Comparison of ENCODE assay signal across 10 mouse cellular contexts in the genomic region with DNA sequence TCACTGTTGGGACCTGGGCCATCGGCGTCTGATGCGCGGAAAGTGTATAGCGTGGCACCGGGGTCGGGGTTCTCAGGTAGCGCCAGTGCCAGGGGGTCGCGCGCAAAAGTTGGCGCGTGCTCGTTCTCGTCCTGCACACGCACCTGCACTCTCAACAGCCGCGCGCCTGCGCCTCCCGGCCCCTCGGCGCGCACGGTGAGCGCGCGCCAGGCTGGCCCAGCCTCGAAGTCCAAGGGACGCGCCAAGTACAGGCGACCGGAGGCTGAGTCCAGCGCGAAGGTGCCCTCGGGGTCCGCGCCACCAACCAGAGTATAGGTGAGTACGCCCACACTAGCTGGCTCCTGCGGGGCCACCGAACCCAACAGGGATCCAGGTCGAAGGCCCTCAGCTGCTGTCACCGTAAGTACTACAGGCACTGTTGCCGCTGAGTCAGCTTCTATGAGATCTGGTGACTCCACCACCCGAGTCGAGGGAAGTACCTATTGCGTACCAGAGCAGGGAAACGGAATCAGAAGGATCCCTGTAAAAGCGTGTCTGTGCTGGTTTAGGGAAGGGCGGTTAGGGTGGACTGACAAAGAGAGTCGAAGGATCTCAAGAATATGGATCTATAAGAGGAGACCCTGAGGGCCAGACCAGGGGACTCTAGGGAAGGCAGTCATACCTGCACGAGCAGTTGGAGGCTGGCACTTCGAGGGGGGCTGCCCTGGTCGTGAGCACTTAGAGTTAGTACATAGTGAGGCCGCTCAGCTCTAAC. TPM values are rescaled to one million over a fixed set of nuclear protein-coding genes. Genes with fewer than 3 reads are reported as not detected.
A peak's percentile ranks its signal among the peaks of the same experiment; 100 is the strongest.
DNase-seq lines count a peak whose midpoint lies in the region; ATAC-seq and TF ChIP-seq lines count a peak whose summit lies in the region.
"Had no signal": no experiment of that assay in that cellular context is flagged by ENCODE, and none has a peak within 500 bp of the region (broad histone marks: within the 10 kb centered on the region; RNA-seq: fewer than 3 reads in every experiment).

No protein-coding gene starts in this region.

- TF ChIP-seq CTCF in lung, postnatal 0 days (IDR thresholded peaks at IDR 0.05), result no peak

- intact Hi-C loops in heart, postnatal 10 days (cut with DNase I), result no loop called here
- intact Hi-C loops in left cerebral cortex, postnatal 4 days (cut with DNase I), result no loop called here

- peak overlapping the region; percentile 38 for H3K4me3 ChIP-seq in heart, embryonic 11.5 days (ENCODE audit: low read depth, low read length)
- peak overlapping the region; percentile 3; the same call in 1 of the 2 replicates for H3K4me3 ChIP-seq in lung, postnatal 0 days (ENCODE audit: low read depth, low read length)
- H3K4me3 ChIP-seq in liver, embryonic 12.5 days, result peak overlapping the region; percentile 42
- peak overlapping the region; percentile 27 for H3K4me3 ChIP-seq in stomach, embryonic 15.5 days (replicated peaks)

- H3K27ac ChIP-seq in heart, embryonic 11.5 days (ENCODE audit: low read depth, low read length), result no peak overlapping the region
- no peak overlapping the region for H3K27ac ChIP-seq in lung, postnatal 0 days (ENCODE audit: low read length)
- no peak overlapping the region for H3K27ac ChIP-seq in liver, embryonic 12.5 days
- no peak overlapping the region for H3K27ac ChIP-seq in stomach, embryonic 15.5 days

- H3K4me1 ChIP-seq in heart, embryonic 11.5 days (ENCODE audit: control insufficient read depth, insufficient read depth, low read length), result peaks cover 9% of the 10 kb centered on the region
- no peaks in the 10 kb centered on the region for H3K4me1 ChIP-seq in lung, postnatal 0 days (ENCODE audit: insufficient read depth, low read depth, low read length)
- H3K4me1 ChIP-seq in liver, embryonic 12.5 days, result peaks cover 12% of the 10 kb centered on the region; the same call in 1 of the 2 replicates
- peaks cover 2% of the 10 kb centered on the region; the same call in 1 of the 2 replicates for H3K4me1 ChIP-seq in stomach, embryonic 15.5 days

- H3K4me2 ChIP-seq in heart, embryonic 11.5 days, result peak overlapping the region; percentile 81
- H3K4me2 ChIP-seq in lung, postnatal 0 days (replicated peaks; ENCODE audit: low read depth, low read length), result peak overlapping the region; percentile 30
- H3K4me2 ChIP-seq in liver, embryonic 12.5 days, result peak overlapping the region; percentile 63
- H3K4me2 ChIP-seq in stomach, embryonic 15.5 days, result peak overlapping the region; percentile 57

- 23% methylated on average over 55 of the region's 55 CpGs for WGBS in heart, embryonic 11.5 days (ENCODE audit: insufficient replicate concordance)
- WGBS in lung, postnatal 0 days, result 57% methylated on average over 55 of the region's 55 CpGs
- WGBS in liver, embryonic 12.5 days (ENCODE audit: insufficient replicate concordance), result 9% methylated on average over 55 of the region's 55 CpGs
- 46% methylated on average over 55 of the region's 55 CpGs for WGBS in stomach, embryonic 15.5 days

- H3K27me3 ChIP-seq in heart, embryonic 11.5 days (ENCODE audit: control insufficient read depth, insufficient read depth, low read length), result peaks cover 30% of the 10 kb centered on the region
- no peaks in the 10 kb centered on the region for H3K27me3 ChIP-seq in lung, postnatal 0 days (replicated peaks; ENCODE audit: insufficient read depth, low read length)
- H3K27me3 ChIP-seq in liver, embryonic 12.5 days (replicated peaks), result peaks cover 53% of the 10 kb centered on the region
- H3K27me3 ChIP-seq in stomach, embryonic 15.5 days (replicated peaks), result 0 out of 2 replicates have a peak, but pooled peaks cover 5% of the 10 kb centered on the region

- H3K9ac ChIP-seq in heart, embryonic 11.5 days (ENCODE audit: low read depth, low read length), result peak overlapping the region; percentile 34; the same call in 1 of the 2 replicates
- H3K9ac ChIP-seq in lung, postnatal 0 days (replicated peaks; ENCODE audit: low read depth), result no peak overlapping the region
- no peak overlapping the region for H3K9ac ChIP-seq in liver, embryonic 12.5 days
- H3K9ac ChIP-seq in stomach, embryonic 15.5 days, result no peak overlapping the region

- 0 out of 2 replicates have a peak, but pooled peaks have one; percentile 8 for ATAC-seq in heart, embryonic 11.5 days (replicated peaks; ENCODE audit: insufficient number of reproducible peaks, low FRiP score, low TSS enrichment)
- no peak; the same call in 1 of the 2 replicates for ATAC-seq in lung, postnatal 0 days
- ATAC-seq in liver, embryonic 12.5 days, result peak; percentile 23
- ATAC-seq in stomach, embryonic 15.5 days (ENCODE audit: insufficient read depth, low FRiP score, low read depth), result no peak

- DNase-seq in heart, postnatal 10 days, result no peak
- DNase-seq in lung, postnatal 0 days (ENCODE audit: low spot score), result no peak
- DNase-seq in lung, adult 18-20 months, result no peak
- no peak for DNase-seq in left cerebral cortex, postnatal 4 days
- DNase-seq in urinary bladder, postnatal 36 days (ENCODE audit: low spot score in 2 of 2), result no peak
- DNase-seq: layer of hippocampus, postnatal 36 days; thymus, adult 18-20 months had no signal

- peaks cover 26% of the 10 kb centered on the region for H3K36me3 ChIP-seq in heart, embryonic 11.5 days (ENCODE audit: control insufficient read depth, insufficient read depth, low read length)
- 0 out of 2 replicates have a peak, but pooled peaks cover 13% of the 10 kb centered on the region for H3K36me3 ChIP-seq in lung, postnatal 0 days (ENCODE audit: insufficient read depth, low read length)
- peaks cover 17% of the 10 kb centered on the region for H3K36me3 ChIP-seq in liver, embryonic 12.5 days
- H3K36me3 ChIP-seq in stomach, embryonic 15.5 days, result peaks cover 50% of the 10 kb centered on the region

- H3K9me3 ChIP-seq in heart, embryonic 11.5 days (replicated peaks; ENCODE audit: control insufficient read depth, low read length), result no peaks in the 10 kb centered on the region
- no peaks in the 10 kb centered on the region for H3K9me3 ChIP-seq in lung, postnatal 0 days (ENCODE audit: low read length)
- H3K9me3 ChIP-seq in liver, embryonic 12.5 days (replicated peaks), result no peaks in the 10 kb centered on the region
- H3K9me3 ChIP-seq in stomach, embryonic 15.5 days, result no peaks in the 10 kb centered on the region

- TF ChIP-seq EP300 in lung, postnatal 0 days (IDR thresholded peaks at IDR 0.05), result no peak

RNA-seq across cellular contexts. Expression of gene Tpp1, which starts 10.7 kb away (rescaled TPM):
- polyA plus RNA-seq in heart, embryonic 11.5 days (2014; fragmentation: Nextera tagmentation; extraction: Ambion mirVana), result 85.8 and 95.7 TPM in 2 replicates
- 10 to 100 TPM; 42.2 to 46.6 TPM for total RNA-seq in heart, postnatal 10 days (2021)
- polyA plus RNA-seq in lung, postnatal 0 days (2015; fragmentation: Nextera tagmentation; extraction: Ambion mirVana), result 107 and 110 TPM in 2 replicates
- 62.3 and 64.7 TPM in 2 replicates for polyA plus RNA-seq in liver, embryonic 12.5 days (2016; fragmentation: Nextera tagmentation; extraction: Ambion mirVana)
- 69.5 and 73.3 TPM in 2 replicates for polyA plus RNA-seq in stomach, embryonic 15.5 days (2015; fragmentation: Nextera tagmentation; extraction: Ambion mirVana)
- 10 to 100 TPM; 16.0 to 24.7 TPM for total RNA-seq in left cerebral cortex, postnatal 4 days (2021)

RNA-seq across cellular contexts. Expression of gene Taf10, which starts 18.5 kb away (rescaled TPM):
- 152 and 161 TPM in 2 replicates for polyA plus RNA-seq in heart, embryonic 11.5 days (2014; fragmentation: Nextera tagmentation; extraction: Ambion mirVana)
- total RNA-seq in heart, postnatal 10 days (2021), result 100 to 1,000 TPM; 102 to 108 TPM
- 111 and 121 TPM in 2 replicates for polyA plus RNA-seq in lung, postnatal 0 days (2015; fragmentation: Nextera tagmentation; extraction: Ambion mirVana)
- 232 and 233 TPM in 2 replicates for polyA plus RNA-seq in liver, embryonic 12.5 days (2016; fragmentation: Nextera tagmentation; extraction: Ambion mirVana)
- 123 and 139 TPM in 2 replicates for polyA plus RNA-seq in stomach, embryonic 15.5 days (2015; fragmentation: Nextera tagmentation; extraction: Ambion mirVana)
- total RNA-seq in left cerebral cortex, postnatal 4 days (2021), result 100 to 1,000 TPM; 109 to 110 TPM

RNA-seq across cellular contexts. Expression of gene Dchs1, which starts 24.8 kb away (rescaled TPM):
- polyA plus RNA-seq in heart, embryonic 11.5 days (2014; fragmentation: Nextera tagmentation; extraction: Ambion mirVana), result 7.6 TPM in 2 replicates
- total RNA-seq in heart, postnatal 10 days (2021), result 10 to 100 TPM; 30.6 to 34.2 TPM
- 3.0 and 3.4 TPM in 2 replicates for polyA plus RNA-seq in lung, postnatal 0 days (2015; fragmentation: Nextera tagmentation; extraction: Ambion mirVana)
- polyA plus RNA-seq in liver, embryonic 12.5 days (2016; fragmentation: Nextera tagmentation; extraction: Ambion mirVana), result 1.9 and 2.0 TPM in 2 replicates
- polyA plus RNA-seq in stomach, embryonic 15.5 days (2015; fragmentation: Nextera tagmentation; extraction: Ambion mirVana), result 8.6 and 10.4 TPM in 2 replicates
- total RNA-seq in left cerebral cortex, postnatal 4 days (2021), result 10 to 100 TPM; 84.6 to 90.6 TPM

RNA-seq across cellular contexts. Expression of gene Rrp8, which starts 25.5 kb away (rescaled TPM):
- polyA plus RNA-seq in heart, embryonic 11.5 days (2014; fragmentation: Nextera tagmentation; extraction: Ambion mirVana), result 29.2 and 32.0 TPM in 2 replicates
- total RNA-seq in heart, postnatal 10 days (2021), result 10 to 100 TPM; 14.3 to 14.7 TPM
- polyA plus RNA-seq in lung, postnatal 0 days (2015; fragmentation: Nextera tagmentation; extraction: Ambion mirVana), result 19.0 and 19.3 TPM in 2 replicates
- 28.8 and 29.1 TPM in 2 replicates for polyA plus RNA-seq in liver, embryonic 12.5 days (2016; fragmentation: Nextera tagmentation; extraction: Ambion mirVana)
- 26.9 and 38.3 TPM in 2 replicates for polyA plus RNA-seq in stomach, embryonic 15.5 days (2015; fragmentation: Nextera tagmentation; extraction: Ambion mirVana)
- total RNA-seq in left cerebral cortex, postnatal 4 days (2021), result 10 to 100 TPM; 11.3 to 13.9 TPM

RNA-seq across cellular contexts. Expression of gene Ilk, which starts 26.3 kb away (rescaled TPM):
- polyA plus RNA-seq in heart, embryonic 11.5 days (2014; fragmentation: Nextera tagmentation; extraction: Ambion mirVana), result 411 and 451 TPM in 2 replicates
- 100 to 1,000 TPM; 156 to 157 TPM for total RNA-seq in heart, postnatal 10 days (2021)
- 378 and 390 TPM in 2 replicates for polyA plus RNA-seq in lung, postnatal 0 days (2015; fragmentation: Nextera tagmentation; extraction: Ambion mirVana)
- polyA plus RNA-seq in liver, embryonic 12.5 days (2016; fragmentation: Nextera tagmentation; extraction: Ambion mirVana), result 149 and 159 TPM in 2 replicates
- polyA plus RNA-seq in stomach, embryonic 15.5 days (2015; fragmentation: Nextera tagmentation; extraction: Ambion mirVana), result 352 TPM in 2 replicates
- 100 to 1,000 TPM; 113 to 114 TPM for total RNA-seq in left cerebral cortex, postnatal 4 days (2021)

Comparison
In these comparisons a context has a peak if more than half of its experiments do, and no peak if none do; other contexts are left out.
1. ATAC-seq: peak in heart, embryonic 11.5 days (single experiment) and liver, embryonic 12.5 days (single experiment); none in lung, postnatal 0 days (single experiment) and stomach, embryonic 15.5 days (single experiment).
2. H3K4me2 ChIP-seq: peak in every context shown above with its lines; median percentile 81 in heart, embryonic 11.5 days; 63 in liver, embryonic 12.5 days; 57 in stomach, embryonic 15.5 days; 30 in lung, postnatal 0 days.
3. Peak in every context shown above with its lines, with median percentiles within 50 percentile points of each other: H3K4me3 ChIP-seq.